Mouse (Mus musculus): ENCODE measurements around the gene Chchd1.

Chchd1 gene

DNA sequence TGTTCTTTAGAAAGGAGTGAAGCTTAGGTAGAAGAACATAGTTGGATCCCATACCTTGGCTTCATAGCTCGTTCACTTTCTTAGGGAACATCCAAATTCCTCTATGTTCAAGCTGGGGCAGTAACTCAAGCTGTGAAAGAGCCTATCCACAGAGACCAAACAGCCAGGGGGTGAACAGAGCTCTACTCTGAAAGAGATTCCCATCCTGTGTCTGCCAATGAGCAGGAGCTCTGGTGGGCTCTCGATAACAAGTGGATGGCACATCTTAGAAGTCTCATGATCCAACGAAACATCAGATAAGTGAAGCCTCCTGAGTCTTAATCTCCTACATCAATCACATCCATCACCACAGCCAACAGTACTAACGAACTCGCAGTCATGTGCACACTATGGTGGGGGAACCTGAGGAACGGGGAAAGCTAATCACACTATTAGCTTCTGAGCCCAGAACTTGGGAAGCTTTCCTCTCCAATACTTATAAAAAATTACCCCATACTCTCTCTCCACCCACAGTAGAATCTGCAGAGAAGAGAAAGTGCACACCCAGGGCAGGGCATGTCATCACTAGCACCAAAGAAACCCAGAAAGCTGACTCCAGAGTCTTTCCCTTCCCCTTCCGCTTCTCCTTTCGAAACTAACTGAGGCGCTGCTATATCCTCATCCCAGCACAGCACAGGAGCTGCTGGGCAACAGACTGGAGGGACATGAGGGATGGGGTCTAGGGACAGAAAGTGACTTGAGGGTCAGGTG lies 28.2 kb downstream of the Chchd1 start:
- no peak for DNase-seq

DNA sequence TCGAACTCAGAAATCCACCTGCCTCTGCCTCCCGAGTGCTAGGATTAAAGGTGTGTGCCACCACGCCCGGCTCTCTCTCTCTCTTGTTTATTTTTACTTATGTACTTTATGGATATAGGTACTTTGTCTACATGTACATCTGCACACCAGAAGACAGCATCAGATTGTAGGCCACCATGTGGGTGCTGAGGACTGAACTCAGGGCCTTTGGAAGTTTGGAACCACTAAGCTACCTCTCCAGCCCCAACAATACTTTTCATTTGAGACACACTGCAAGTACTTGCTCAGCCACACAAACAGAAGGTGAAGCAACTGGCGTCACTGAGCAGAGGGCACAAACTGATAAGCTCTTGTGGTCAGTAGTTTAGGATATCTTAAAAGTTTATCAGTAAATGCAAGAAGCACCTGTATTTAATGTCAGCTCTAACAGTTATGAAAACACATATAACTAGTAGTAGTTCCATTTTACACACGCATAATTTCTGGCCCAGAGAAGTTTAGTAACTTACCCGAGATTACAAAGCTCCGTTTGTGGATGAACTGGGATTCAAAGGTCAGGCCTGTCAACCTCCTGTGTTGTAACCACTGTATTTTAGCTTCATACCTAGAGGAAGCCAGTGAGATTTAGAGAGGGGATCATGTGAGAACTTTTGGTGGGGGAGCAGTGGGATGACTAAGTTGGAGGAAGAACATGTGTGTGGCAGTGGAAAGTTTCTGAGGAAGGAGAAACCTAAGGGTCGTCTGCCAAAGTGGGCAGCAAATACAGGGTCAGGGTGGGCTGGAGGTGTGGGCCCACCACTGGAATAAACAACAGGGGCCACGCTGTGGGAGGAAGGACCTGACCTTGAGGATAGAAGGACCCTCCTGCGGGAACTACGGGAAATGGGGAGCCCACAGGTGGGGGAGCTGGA lies 30.5 kb downstream of the Chchd1 start:
- no peak for DNase-seq

DNA sequence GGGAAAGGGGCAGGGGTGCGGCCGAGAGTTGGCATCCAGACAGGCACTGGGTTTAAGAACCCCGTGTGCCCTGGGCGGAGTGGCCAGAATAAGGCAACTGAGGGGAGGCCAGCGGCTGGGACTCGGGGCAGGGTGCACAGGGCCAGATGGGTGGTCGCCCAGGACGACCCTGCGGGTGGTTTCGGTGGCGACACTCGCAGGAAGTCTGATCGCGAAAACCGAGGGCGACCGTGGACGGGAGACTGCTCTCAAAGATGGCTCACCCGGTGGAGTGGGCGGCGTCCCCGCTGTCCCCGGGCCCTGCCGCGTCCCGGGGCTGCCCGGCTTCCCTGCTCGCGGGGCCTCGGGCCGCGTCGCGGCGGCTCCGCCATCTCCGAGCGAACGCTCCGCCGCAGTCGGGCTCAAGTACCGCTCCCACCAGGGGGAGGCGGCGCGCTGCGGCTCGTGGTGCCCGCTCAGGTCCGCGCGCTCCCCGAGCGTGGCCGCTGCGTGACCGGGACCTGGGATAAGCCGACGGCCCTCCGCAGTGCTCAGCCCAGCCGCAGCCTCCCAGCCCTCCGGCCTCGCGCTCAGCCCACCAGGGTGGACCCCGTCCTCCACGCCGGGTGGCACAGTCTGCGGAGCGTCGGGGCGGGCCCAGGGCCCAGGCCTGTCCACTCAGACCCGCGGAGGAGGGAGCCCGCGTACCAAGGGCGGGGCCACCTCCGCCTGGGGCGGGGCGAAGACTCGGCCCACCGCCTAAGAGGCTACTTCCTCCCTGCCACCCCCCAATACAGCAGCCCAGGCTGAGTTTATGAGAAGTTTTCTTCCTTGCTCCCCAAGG lies 31.4 kb downstream of the Chchd1 start, which contains the start of gene Ndst2:
Ndst2 (minus strand) TSS at position 611 of the 823 bp plus-strand sequence.
- DNase-seq: peak; percentile 95

DNA sequence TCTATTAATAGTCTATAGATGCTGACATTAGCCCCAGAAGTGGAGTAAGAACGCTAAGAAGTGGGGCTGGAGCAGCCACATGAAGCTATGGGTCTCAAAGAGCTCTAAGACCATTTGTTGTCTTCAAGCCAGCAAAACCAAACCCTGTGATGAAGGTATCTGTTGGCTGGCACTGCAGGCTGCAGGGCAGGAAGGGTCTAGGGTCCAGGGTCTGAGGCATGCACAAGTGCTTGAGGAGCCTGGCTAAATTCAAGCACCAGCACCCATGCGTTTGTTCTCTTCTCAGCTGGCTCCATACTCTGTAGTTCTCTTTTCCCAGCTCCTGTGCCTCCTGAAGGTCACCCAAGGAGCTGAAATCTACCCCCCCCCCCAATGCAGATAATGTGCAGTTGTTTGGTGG lies 32.2 kb downstream of the Chchd1 start:
- no peak for DNase-seq

DNA sequence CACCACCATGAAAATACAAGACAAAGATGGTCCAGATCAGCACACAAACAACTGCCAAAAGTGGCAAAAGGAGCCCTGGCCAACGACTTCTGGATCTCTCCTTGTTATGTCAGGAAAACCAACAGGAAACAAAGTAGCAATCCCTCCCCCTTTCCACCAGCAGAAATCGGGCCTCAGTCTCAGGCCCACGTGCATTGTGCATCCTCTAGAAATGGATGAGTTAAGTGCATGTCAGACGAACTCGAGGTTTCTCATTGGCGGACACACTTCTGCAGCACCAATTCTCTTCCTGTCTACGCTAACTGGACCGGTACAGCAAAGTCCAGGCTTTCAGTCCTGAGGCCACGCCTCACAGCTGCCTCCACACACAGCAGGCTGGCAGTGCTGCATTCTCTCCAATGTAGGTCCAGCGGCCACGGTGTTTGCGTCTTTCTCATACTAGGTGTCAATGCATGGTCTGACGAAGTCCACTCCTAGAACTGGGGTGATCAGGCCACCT lies 33.1 kb downstream of the Chchd1 start:
- DNase-seq: no peak

DNA sequence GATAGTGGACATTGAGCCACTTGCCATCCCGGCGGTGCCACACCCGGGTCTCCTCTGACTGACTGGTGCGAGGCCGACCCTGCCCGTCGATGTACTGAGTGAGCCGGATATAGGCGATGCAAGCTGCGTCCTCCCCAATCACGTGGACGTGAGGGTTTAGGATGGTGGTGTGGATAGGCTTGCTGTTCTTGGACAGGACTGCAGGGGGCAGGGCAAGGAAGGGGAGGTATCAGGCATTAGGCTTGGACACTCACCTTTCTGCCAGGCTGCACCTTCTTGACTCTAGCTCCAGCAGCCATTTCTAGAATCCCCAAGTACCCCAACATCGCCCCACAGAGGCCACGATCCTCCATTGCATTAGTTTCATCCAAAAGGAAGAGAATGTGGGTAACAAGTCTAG lies 34.5 kb downstream of the Chchd1 start:
- DNase-seq: peak; percentile 86

DNA sequence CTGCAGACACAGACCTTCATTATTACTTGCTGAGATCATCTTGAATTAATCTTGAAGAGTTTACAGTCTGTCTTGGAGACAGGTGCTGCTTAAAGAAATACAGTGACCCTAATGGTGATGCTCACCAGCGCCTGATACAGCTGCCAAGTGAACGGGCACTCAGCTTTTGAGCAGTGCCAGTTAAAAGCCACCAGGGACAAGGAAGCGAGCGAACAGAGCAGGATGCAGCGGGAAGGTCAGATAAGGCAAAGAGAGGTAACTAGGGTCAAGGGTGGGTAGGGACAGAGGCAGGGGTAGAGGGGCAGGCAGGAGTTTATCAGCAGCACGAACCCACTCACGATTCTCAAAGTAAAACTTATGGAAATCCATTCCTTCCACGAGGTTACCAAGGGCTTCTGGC lies 35.7 kb downstream of the Chchd1 start:
- DNase-seq: no peak

DNA sequence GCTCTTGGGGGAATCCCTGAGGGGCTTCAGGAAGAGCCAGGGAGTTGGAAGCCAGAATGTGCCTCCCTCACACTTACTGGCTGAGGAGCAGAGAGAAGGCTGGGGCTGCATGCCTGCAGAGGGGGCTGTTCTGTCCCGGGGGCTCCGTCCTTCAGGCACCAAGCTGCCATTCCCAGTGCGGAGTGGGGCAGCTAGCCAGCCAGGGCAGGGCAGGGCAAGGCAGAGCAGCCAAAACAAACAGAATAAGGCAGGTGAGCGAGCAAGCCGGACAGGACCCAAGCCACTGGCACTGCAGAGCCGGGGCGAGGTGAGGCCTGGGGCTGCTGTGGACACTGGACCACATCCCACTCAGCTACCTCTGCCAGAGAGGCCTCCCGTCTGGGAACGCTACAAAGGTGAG lies 38.5 kb downstream of the Chchd1 start:
- DNase-seq: peak; percentile 56

DNA sequence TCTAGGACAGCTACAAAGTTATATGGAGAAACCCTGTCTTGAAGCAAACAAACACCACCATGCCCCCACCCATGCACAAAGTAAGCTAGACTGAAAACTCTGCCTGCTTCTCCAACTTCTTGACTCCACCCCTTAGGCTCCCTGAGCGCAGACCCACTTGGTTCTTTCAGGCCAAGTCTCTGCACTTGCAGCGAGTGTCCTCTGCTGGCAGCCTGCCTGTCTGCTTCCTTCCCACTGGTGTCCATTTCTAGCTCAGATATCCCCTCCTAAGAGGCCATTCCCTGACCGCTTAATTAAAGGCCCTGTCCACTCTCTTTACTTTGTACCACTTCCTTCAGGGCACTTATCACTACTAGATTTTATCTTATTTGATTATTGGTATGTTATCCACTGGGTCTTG lies 40.8 kb downstream of the Chchd1 start:
- DNase-seq: no peak

DNA sequence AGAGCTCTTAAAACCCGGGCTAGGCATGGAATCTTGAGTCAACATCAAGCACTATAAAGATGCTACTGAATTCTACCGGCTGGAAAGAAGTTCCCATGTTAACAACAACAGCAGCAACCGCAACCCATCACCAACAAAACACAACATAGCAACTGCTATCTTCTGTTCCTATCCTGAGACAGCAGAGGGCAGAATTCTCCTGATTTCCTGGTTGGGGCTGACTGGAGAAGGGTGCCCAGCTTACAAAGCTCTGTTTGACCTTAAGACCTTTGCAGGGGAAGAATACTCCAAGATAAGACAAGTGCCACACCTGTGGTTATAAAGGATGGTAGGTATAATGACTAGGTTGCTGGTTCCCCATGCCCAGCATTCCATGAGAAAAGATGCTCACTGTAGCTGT lies 44.1 kb downstream of the Chchd1 start:
- DNase-seq: no peak

DNA sequence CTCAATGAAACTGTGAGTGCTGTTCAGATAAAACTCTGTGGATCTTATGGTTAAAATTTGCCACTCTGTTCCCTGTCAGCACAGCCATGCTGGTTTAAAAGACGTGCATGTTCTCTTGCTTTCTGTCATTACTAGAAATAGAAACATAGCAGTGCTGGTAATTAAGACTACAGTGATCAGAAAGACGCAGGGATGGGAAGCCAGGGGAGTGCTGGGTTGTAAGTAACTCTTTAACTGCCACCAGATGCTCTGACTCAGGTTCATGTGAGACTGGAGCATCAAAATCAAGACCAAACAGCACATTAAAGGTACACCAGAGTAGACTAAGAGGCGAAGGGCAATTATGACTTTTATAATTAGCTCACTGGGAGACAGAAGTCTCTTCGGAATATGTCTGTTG lies 45.6 kb downstream of the Chchd1 start:
- DNase-seq: no peak

DNA sequence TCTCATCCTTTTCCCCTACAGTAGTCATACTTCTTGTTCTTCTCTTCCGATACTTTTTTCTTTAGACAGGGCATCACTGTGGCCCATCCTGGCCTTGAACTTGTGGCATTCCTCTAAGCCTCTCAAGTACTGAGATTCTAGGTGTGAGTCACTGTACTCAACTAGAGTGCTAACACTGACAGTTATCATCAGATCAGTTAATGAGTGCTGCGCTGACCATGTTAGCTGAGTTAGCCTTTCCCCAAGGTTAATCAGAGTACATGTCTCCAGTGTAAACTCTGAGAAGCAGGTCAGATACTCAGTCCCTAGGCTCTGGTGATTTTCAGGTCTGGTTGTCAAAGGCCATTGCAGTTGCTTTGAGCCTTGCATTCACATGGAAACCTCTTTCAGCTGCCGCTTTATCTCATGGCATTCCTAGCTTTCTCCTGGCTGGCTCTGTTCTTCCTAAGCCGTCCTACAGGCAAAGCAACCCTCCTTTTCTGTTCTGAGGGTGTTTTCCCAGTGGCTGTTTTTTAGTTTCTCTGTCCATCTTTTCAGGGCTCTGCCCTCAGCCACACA lies 46.8 kb downstream of the Chchd1 start:
- DNase-seq: no peak

DNA sequence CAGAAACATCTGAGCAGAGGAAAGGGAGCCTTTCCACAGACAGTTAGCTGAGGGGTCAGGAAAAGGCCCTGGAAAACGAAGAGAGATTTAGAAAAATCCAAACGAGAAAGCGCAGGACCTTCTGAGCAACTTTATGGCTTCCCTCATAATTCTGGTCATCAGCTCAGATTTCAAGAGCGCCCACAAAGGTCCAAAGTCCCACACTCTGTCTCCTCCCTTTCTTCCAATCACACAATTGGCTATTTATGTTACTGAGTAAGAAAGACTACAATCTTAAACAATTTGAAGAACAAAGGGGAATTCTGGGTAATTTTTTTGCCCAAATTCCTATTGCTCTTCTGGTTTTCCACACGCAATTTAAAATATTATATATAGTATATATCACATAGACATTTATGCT lies 47.7 kb downstream of the Chchd1 start:
- no peak for DNase-seq

DNA sequence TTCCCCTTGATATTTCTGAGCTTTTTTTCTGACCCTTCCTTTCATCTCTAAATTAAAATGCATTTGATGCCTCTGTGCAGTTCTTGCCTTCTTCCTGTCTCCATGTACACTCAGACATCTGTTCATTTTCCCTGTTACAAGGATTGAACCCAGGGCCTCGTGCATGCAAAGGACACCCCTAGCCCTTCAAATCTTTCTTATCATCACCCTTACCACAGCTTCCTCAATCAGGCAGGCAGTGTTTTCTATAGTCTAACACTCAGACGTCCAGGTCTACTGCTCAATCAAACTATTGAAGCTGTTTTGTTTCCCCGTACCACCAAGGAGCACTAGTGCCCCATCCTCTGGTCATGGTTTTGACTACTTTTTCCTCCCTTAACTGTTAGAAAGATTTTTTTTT lies 51.0 kb downstream of the Chchd1 start:
- DNase-seq: no peak

All from lung, postnatal 10 days (tissue).